Mouse (Mus musculus) kidney, adult 2 months (tissue): ENCODE data around the gene Strn.

Experiments
- CTCF ChIP-seq: fragments of 200-500 bp; conservative IDR thresholded peaks from 2 replicates; pipeline ENCODE4 v1.5.1; 2011; ENCODE audit warnings: low read depth, mild to moderate bottlenecking, control low read depth, low read length, moderate library complexity, mixed read lengths; ENCODE audit not compliant: insufficient read depth, insufficient read length
- POLR2A ChIP-seq: fragments of 200-500 bp; IDR thresholded peaks from one replicate; pipeline ENCODE4 v1.6.1; 2011; ENCODE audit warnings: low read depth, low read length, control low read depth

GRCm38 (mm10) chr17:78766084-78766483 lies 29.1 kb upstream of the Strn start:
- TF ChIP-seq CTCF (no peak), POLR2A (no peak)
